ENCODE assay signal across 20 mouse cellular contexts in genomic region chr13:75114007-75114424, GRCm38 (mm10). TPM values are rescaled to one million over a fixed set of nuclear protein-coding genes. Genes with fewer than 3 reads are reported as not detected.
A peak's percentile ranks its signal among the peaks of the same experiment; 100 is the strongest.
DNase-seq lines count a peak whose midpoint lies in the region.
"Had no signal": no experiment of that assay in that cellular context is flagged by ENCODE, and none has a peak within 500 bp of the region (broad histone marks: within the 10 kb centered on the region; RNA-seq: fewer than 3 reads in every experiment).

No protein-coding gene starts in this region.

- peak; percentile 19 to 61 for DNase-seq in frontal cortex, postnatal 36 days (ENCODE audit: low spot score in 2 of 2)
- no peak for DNase-seq in frontal cortex, postnatal 14 days (ENCODE audit: low spot score in 2 of 2)
- peak; percentile 45 for DNase-seq in right cerebral cortex, adult 18-20 months
- no peak for DNase-seq in right cerebral cortex, postnatal 4 days
- peak; percentile 9 to 67 for DNase-seq in left cerebral cortex, postnatal 14 days (ENCODE audit: low spot score in 2 of 2)
- DNase-seq in telencephalon, adult 2 months (ENCODE audit: low read depth, low spot score), result peak; percentile 88
- no peak for DNase-seq in cerebellum, adult 9-11 months
- DNase-seq in lung, postnatal 10 days, result no peak
- DNase-seq: adrenal gland, postnatal 36 days; cerebellum, adult 11 months; cerebellum, postnatal 10 days; forebrain, postnatal 0 days; gastrocnemius, postnatal 14 days; heart, adult 2 months; heart, postnatal 36 days; kidney, adult 2 months; liver; lung, postnatal 4 days; retina, postnatal 1 day; spleen, adult 18-20 months had no signal

- intact Hi-C loops in left cerebral cortex, postnatal 14 days (cut with DNase I), result no loop called here

RNA-seq across cellular contexts. Expression of gene Pcsk1, which starts 24.4 kb away (rescaled TPM):
- total RNA-seq in left cerebral cortex, postnatal 14 days (2021), result 10 to 100 TPM; 31.1 to 32.6 TPM

Comparison
In these comparisons a context has a peak if more than half of its experiments do, and no peak if none do; other contexts are left out.
1. DNase-seq: peak in frontal cortex, postnatal 36 days (2 of 2), right cerebral cortex, adult 18-20 months (single experiment), left cerebral cortex, postnatal 14 days (2 of 2) and telencephalon, adult 2 months (single experiment); none in frontal cortex, postnatal 14 days (0 of 2), right cerebral cortex, postnatal 4 days (single experiment), cerebellum, adult 9-11 months (single experiment) and lung, postnatal 10 days (single experiment).